Mouse (Mus musculus): Measurements from ENCODE around the gene Peak1.

Peak1 gene

GRCm38 (mm10) chr9:56196921-56197320, 220.9 kb downstream of the Peak1 start:
- no peak for DNase-seq (ENCODE audit: low spot score)

DNA sequence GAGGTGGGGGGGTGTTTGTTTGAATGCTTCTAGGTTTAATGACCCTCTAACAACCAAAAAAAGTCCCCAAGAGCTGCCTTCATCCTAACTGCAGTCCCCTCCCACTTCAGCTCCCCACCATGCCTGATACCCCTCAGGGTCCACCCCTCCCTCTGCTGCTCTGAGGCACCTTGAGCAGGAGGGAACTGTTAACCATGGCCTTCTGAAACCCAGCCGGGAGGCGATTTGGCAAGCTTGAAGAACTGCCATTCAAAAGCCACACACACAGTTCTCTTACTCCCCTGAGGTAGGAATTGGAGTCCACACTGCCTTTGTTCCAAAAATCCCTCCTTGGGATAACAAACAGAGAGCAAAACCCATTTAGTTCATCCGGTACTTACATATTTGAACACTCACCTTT, 222.7 kb downstream of the Peak1 start:
- no peak for DNase-seq (ENCODE audit: low spot score)

DNA sequence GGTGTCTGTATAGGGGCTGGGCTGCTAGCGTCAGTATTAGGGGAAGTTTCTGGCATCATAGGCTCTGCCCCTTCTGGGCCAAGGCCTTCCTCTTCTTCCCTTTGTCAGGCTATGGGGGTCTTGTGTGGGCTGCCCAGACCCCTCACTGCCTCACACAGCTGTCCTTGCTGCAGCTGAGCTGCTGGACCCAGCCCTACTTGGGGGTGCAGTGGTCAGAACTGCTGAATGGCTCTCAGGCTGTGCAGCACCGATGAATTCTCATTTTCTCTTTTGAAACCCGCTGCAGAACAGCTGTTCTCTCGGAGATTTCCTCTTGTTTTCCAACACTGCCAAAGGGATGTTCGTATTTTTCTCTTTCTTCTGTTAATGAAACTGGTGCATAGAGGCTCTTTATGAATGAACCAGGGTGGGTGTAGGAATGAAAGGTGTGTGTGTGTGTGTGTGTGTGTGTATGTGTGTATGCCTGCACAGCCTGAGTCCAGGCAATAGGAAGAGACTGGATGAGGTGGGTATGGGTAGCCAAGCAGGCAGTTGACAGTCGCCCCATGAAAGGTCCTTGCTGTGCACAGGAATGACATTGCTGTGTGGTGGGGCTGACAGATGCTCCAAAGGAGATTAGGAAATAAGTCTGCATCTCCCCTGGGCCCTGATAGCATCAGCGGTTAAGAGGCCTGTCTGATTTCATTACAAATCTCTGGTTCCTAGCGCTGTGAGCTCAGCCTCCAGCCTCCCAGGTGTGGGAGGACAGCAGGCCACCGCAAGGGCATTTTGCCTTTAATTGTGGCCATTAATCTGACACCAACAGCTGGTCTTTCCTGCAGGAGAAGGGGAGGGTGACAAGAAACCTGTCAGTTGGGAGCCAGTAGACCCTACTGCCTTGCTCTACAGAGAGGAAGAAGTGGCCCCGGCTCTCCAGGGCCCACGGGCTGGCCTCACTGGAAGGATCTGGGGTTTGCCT, 226.1 kb downstream of the Peak1 start:
- no peak for DNase-seq (ENCODE audit: low spot score)

- DNase-seq (ENCODE audit: low spot score): no peak
Observed at GRCm38 (mm10) chr9:56180118-56180781, 237.6 kb downstream of the Peak1 start.

- no peak for DNase-seq (ENCODE audit: low spot score)
Observed at GRCm38 (mm10) chr9:56179416-56180117, 238.3 kb downstream of the Peak1 start.

- no peak for DNase-seq (ENCODE audit: low spot score)
Observed at GRCm38 (mm10) chr9:56177354-56177753, 240.5 kb downstream of the Peak1 start.

GRCm38 (mm10) chr9:56175316-56175715, 242.6 kb downstream of the Peak1 start:
- DNase-seq (ENCODE audit: low spot score): no peak

GRCm38 (mm10) chr9:56167690-56168089, 250.2 kb downstream of the Peak1 start:
- DNase-seq (ENCODE audit: low spot score): no peak

- no peak for DNase-seq (ENCODE audit: low spot score)
Observed at GRCm38 (mm10) chr9:56166161-56166560, 251.7 kb downstream of the Peak1 start.

GRCm38 (mm10) chr9:56165377-56165776, 252.5 kb downstream of the Peak1 start, which contains the start of gene Tspan3:
Gene Tspan3, minus strand, starts transcription at chr9:56165477.
- DNase-seq (ENCODE audit: low spot score): no peak

DNA sequence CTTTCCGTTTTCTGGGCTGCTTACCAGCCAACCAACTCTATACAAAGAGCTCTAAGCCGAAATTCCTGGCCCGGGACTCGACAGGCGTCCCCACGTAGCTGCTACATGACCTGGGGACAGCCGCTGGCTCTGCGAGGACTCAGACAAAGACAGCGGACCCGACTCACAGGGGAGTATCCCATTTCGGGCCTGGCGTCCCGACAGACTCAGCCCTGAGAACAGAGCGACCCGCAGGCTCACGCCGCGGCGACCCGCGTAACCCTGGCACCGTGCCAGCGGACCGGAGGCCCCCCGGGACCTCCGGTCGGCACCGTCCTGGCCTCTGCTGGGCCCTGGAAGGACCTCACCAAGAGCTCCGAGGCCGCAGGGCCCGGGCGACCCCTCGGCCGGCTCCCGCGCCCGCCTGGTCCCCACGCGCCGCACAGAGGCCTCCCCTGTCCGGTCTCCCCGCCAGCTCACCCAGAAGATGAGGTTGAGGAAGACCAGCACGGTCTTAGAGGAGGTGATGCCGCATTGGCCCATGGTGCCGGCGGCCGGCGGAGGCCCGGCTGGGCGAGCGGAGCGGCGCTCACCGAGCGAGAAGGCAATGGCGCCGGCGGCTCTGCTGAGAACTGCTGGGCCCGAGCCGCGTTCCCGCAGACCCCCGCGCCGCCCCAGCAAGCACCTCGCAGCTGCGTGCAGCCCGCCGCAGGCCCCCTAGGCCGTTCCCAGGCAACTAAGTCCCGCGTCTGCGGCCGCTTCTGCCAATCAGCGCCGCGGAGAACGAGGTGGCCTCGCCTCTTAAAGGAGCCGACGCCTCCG, 257.3 kb downstream of the Peak1 start:
- DNase-seq (ENCODE audit: low spot score): peak; percentile 90

- no peak for DNase-seq (ENCODE audit: low spot score)
Observed at GRCm38 (mm10) chr9:56159456-56159855, 258.4 kb downstream of the Peak1 start.

DNA sequence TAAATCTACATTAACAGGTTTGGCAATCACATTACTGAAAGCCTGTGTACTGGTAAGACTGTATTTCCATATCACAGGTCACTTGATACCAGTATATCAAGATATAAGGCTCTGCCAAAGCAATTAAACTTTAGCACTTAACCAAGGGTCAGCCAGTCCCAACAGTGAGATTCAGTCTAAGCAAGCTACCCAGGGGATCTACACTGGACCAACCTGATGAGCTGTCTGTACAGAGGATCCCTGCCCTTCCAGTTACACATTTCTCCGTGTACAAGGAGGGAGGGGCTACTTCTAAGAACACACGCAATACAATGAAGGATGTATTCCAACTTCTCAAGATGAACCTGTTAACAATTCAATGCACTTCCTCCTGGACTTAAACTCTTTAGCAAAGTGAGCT, 259.8 kb downstream of the Peak1 start:
- no peak for DNase-seq (ENCODE audit: low spot score)

GRCm38 (mm10) chr9:56154572-56154971, 263.3 kb downstream of the Peak1 start:
- no peak for DNase-seq (ENCODE audit: low spot score)

- no peak for DNase-seq (ENCODE audit: low spot score)
Observed at GRCm38 (mm10) chr9:56152482-56153007, 265.3 kb downstream of the Peak1 start.

- no peak for DNase-seq (ENCODE audit: low spot score)
Observed at GRCm38 (mm10) chr9:56151745-56152481, 266.0 kb downstream of the Peak1 start.
